Mouse (Mus musculus) kidney, adult 18-20 months (tissue): Measurements from ENCODE around the gene Bicral.

Source experiments
- DNase-seq: peaks from one replicate; pipeline ENCODE4 v3.0.0; 2021

Bicral gene

GRCm38 (mm10) chr17:46840304-46841010 lies 17.8 kb downstream of the Bicral start:
- no peak for DNase-seq

GRCm38 (mm10) chr17:46838396-46838920 lies 19.8 kb downstream of the Bicral start:
- DNase-seq, result no peak

- DNase-seq, result no peak
These were observed 20.4 kb downstream of the Bicral start for GRCm38 (mm10) chr17:46837897-46838296.

- no peak for DNase-seq
These were observed 23.1 kb downstream of the Bicral start for GRCm38 (mm10) chr17:46835093-46835715.

- DNase-seq, result no peak
These were observed 25.3 kb downstream of the Bicral start for GRCm38 (mm10) chr17:46832981-46833305.

GRCm38 (mm10) chr17:46832101-46832980 lies 25.9 kb downstream of the Bicral start:
- DNase-seq, result peak; percentile 68

GRCm38 (mm10) chr17:46829856-46830535 lies 28.3 kb downstream of the Bicral start:
- DNase-seq, result no peak

- no peak for DNase-seq
These were observed 29.3 kb downstream of the Bicral start for GRCm38 (mm10) chr17:46828935-46829334.

GRCm38 (mm10) chr17:46823091-46823490 lies 35.2 kb downstream of the Bicral start:
- DNase-seq, result no peak

- no peak for DNase-seq
These were observed 37.7 kb downstream of the Bicral start for GRCm38 (mm10) chr17:46820628-46821027.

- no peak for DNase-seq
These were observed 40.5 kb downstream of the Bicral start for GRCm38 (mm10) chr17:46817734-46818158.

GRCm38 (mm10) chr17:46816306-46816705 lies 42.0 kb downstream of the Bicral start:
- no peak for DNase-seq

GRCm38 (mm10) chr17:46814497-46814896 lies 43.8 kb downstream of the Bicral start:
- no peak for DNase-seq

GRCm38 (mm10) chr17:46813637-46814036 lies 44.6 kb downstream of the Bicral start:
- DNase-seq, result no peak

GRCm38 (mm10) chr17:46812442-46812841 lies 45.8 kb downstream of the Bicral start:
- no peak for DNase-seq

- DNase-seq, result no peak
These were observed 47.6 kb downstream of the Bicral start for GRCm38 (mm10) chr17:46810672-46811071.

- no peak for DNase-seq
These were observed 49.0 kb downstream of the Bicral start for GRCm38 (mm10) chr17:46809131-46809830.

GRCm38 (mm10) chr17:46808376-46808775 lies 49.9 kb downstream of the Bicral start:
- DNase-seq, result no peak

- no peak for DNase-seq
These were observed 56.5 kb downstream of the Bicral start for GRCm38 (mm10) chr17:46801761-46802160.

GRCm38 (mm10) chr17:46799680-46800079 lies 58.6 kb downstream of the Bicral start:
- no peak for DNase-seq

GRCm38 (mm10) chr17:46797386-46797785 lies 60.9 kb downstream of the Bicral start:
- no peak for DNase-seq

GRCm38 (mm10) chr17:46796743-46797142 lies 61.5 kb downstream of the Bicral start:
- no peak for DNase-seq
